Mouse (Mus musculus) E14TG2a.4 (cell line): ENCODE results near the gene H2afx.

Experiments used
- CTCF ChIP-seq: conservative IDR thresholded peaks from 2 replicates; pipeline ENCODE4 v1.5.1; 2014; ENCODE audit warnings: low read length
- POU5F1 ChIP-seq: IDR thresholded peaks from 2 replicates; pipeline ENCODE4 v1.6.1; 2014; ENCODE audit warnings: low read length, borderline replicate concordance

DNA sequence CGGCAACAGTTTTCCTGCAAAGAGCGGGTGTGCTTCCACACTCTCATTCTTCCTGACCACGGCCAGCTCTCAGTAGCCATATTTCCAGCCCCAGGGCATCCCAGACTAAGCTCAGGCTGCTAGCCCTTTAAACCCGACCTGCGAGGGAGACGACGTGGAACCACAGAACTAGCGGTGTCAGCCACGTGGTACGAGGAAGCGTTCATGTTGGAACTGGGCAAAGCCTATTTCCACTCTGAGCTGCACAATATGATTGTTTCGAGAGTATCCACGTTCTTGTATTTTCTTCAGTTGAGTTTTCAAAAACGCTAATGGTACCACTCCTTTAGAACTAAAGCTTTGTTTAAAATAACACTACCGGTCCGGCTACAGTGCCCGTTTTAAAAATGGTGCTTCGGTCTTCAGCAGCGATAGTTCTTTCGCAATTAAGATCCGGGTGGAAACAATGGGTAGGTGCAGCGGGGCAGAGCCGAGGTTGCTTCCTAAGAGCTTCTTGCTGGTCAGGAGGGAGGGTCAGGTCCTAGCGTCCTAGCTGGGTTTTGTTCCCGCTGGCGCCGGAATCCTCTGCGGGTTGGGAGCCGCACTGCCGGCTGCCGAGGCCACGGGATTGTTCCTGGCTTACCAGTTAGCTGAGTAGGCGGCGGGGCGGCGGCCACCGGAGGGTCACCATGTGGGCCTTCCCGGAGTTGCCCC is 8.0 kb upstream of the H2afx start:
- TF ChIP-seq POU5F1, result no peak
- no peak for TF ChIP-seq CTCF
